Mouse (Mus musculus) megakaryocyte, embryonic 14.5 days (primary cell): ENCODE measurements around the gene Fcgr3.
"Not testable (repeated sequence)": the region's sequence is repeated elsewhere in the genome, so short reads cannot be mapped to it uniquely, and the experiment has no call there.

Experiments
- FLI1 ChIP-seq: IDR thresholded peaks from 2 replicates; pipeline ENCODE4 v1.6.1; 2012; ENCODE audit warnings: low read length, inconsistent platforms, mixed read lengths
- GATA1 ChIP-seq: IDR thresholded peaks from 3 replicates; pipeline ENCODE4 v1.6.1; 2012; ENCODE audit warnings: mixed read lengths, low read length, inconsistent platforms, borderline replicate concordance

GRCm38 (mm10) chr1:171078419-171078818 lies 13.7 kb upstream of the Fcgr3 start:
- TF ChIP-seq FLI1, GATA1: not testable (repeated sequence)
